Mouse (Mus musculus) liver, embryonic 12.5 days (tissue): ENCODE results near the gene Nrm. TPM values are rescaled to one million over a fixed set of nuclear protein-coding genes. Genes with fewer than 3 reads are reported as not detected.

ENCODE experiments used
- ATAC-seq: fragments of 200-750 bp; cut with Nextera tagmentation; 2 replicates; pipeline ENCODE4 v1.8.0; 2017; ENCODE audit warnings: moderate number of reproducible peaks, mild to moderate bottlenecking, moderate library complexity
- H3K27ac ChIP-seq: fragments of 300-500 bp; sonication (generic); 2 replicates; pipeline ENCODE4 v1.5.1; 2016; ENCODE audit warnings: mild to moderate bottlenecking
- H3K27me3 ChIP-seq: fragments of 300-500 bp; sonication (generic); replicated peaks from 2 replicates; pipeline ENCODE4 v1.6.1; 2016; ENCODE audit warnings: mild to moderate bottlenecking, moderate library complexity
- H3K36me3 ChIP-seq: fragments of 300-500 bp; sonication (generic); 2 replicates; pipeline ENCODE4 v1.6.1; 2016; ENCODE audit warnings: mild to moderate bottlenecking, moderate library complexity
- H3K4me1 ChIP-seq: fragments of 300-500 bp; sonication (generic); 2 replicates; pipeline ENCODE4 v1.6.1; 2016
- H3K4me2 ChIP-seq: fragments of 300-500 bp; sonication (generic); 2 replicates; pipeline ENCODE4 v1.6.1; 2016; ENCODE audit warnings: mild to moderate bottlenecking, moderate library complexity
- H3K4me3 ChIP-seq: fragments of 300-500 bp; sonication (generic); 2 replicates; pipeline ENCODE4 v1.5.1; 2016; ENCODE audit warnings: mild to moderate bottlenecking, moderate library complexity
- H3K9ac ChIP-seq: fragments of 300-500 bp; sonication (generic); 2 replicates; pipeline ENCODE4 v1.6.1; 2016; ENCODE audit warnings: mild to moderate bottlenecking, moderate library complexity
- H3K9me3 ChIP-seq: fragments of 300-500 bp; sonication (generic); replicated peaks from 2 replicates; pipeline ENCODE4 v1.6.1; 2016; ENCODE audit warnings: mild to moderate bottlenecking, moderate library complexity
- WGBS: fragments of 180-500 bp; shearing (Covaris S2); methylation state at CpG from one replicate; pipeline ENCODE4 v1.1.7; 2016; ENCODE audit not compliant: insufficient replicate concordance; 5-methylcytosine and 5-hydroxymethylcytosine counted together
- polyA plus RNA-seq: library from polyadenylated mRNA; unstranded; fragments of >200 nt; fragmentation: Nextera tagmentation; extraction: Ambion mirVana; gene quantifications from 2 replicates; pipeline ENCODE4 v1.2.1, GENCODE M21; 2016

The Nrm gene
- polyA plus RNA-seq, 1 experiment from 2014 or later, result 29.8 TPM

DNA sequence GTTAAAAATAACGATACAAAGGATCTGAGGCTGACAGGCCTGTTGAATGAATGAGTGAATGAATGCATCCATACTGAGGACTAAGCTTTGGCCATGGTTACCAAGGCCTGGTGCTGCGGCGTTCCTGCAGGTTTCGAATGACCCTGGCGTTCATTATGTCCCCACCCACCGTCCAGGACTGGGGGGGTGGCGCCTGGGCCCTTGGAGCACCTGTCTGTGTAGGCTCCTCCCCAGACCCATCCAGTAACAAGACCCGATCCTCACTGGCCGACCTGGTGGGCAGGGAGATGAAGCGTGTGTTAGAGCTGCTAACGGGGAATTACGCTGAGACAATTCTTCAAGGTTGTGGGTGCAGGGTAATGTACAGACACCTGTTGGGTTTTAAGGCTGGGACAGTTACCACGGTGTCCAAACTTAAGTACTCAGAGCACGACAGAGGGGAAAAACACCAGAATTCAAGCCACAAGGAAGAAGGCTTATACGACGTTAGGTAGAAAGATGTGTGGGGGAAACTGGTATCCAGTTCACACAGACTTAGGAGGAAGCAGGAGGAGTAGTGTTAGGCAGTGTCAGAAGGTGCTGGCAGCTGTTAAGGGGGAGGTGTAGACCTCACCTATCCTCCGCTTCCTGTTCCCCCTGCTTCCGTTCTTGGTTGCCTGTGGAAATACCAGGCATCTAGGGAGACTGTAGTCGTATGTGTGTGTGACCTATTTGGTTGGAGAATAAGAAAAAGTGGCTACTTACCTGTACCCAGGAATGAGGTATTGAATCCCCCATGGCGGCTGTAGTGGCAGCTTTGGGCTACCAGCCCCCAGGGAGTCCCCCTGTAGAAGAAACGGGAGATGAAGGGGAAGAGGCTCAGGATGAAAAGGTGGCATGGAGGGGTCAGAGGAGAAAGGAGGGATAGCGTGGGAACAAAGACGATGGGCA lies 36.8 kb downstream of the Nrm start:
- Histone ChIP-seq H3K9me3 (no peaks in the 10 kb centered on the region), H3K4me3 (peak overlapping the region; percentile 99), H3K27ac (peak overlapping the region; percentile 89), H3K27me3 (no peaks in the 10 kb centered on the region), H3K4me2 (peak overlapping the region; percentile 100), H3K9ac (peak overlapping the region; percentile 97), H3K36me3 (peaks cover 39% of the 10 kb centered on the region), H3K4me1 (peaks cover 48% of the 10 kb centered on the region)
- 32% methylated on average over 23 of the region's 23 CpGs for WGBS
- peak; percentile 66 for ATAC-seq

DNA sequence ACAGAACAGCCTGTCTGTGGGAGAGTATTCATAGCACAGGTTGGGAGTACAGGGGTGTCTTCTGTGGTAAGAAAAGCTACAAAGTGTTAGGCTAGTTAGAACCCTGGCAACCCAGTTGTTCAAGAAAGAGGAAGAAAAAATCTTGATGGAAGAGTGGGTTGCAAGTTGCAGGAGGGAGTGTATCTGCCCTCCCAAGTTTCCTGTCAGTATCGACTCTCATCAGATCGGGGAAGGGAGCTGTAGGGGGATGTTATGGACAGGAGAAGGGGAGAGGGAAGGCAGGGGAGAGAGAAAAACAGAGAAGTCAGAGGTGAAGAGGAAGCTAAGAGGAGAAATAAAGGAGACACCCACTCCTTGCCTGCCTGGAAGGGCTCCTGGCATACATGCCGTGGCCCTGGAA lies 39.5 kb downstream of the Nrm start:
- peaks cover 52% of the 10 kb centered on the region for H3K4me1 ChIP-seq
- no peak overlapping the region; the same call in 1 of the 2 replicates for H3K9ac ChIP-seq
- no peaks in the 10 kb centered on the region for H3K9me3 ChIP-seq
- 36% methylated on average over 3 of the region's 3 CpGs for WGBS
- no peak overlapping the region for H3K4me2 ChIP-seq
- H3K36me3 ChIP-seq, result peaks cover 36% of the 10 kb centered on the region
- H3K27me3 ChIP-seq, result no peaks in the 10 kb centered on the region
- H3K27ac ChIP-seq, result no peak overlapping the region; the same call in 1 of the 2 replicates
- no peak overlapping the region for H3K4me3 ChIP-seq
- ATAC-seq, result no peak

DNA sequence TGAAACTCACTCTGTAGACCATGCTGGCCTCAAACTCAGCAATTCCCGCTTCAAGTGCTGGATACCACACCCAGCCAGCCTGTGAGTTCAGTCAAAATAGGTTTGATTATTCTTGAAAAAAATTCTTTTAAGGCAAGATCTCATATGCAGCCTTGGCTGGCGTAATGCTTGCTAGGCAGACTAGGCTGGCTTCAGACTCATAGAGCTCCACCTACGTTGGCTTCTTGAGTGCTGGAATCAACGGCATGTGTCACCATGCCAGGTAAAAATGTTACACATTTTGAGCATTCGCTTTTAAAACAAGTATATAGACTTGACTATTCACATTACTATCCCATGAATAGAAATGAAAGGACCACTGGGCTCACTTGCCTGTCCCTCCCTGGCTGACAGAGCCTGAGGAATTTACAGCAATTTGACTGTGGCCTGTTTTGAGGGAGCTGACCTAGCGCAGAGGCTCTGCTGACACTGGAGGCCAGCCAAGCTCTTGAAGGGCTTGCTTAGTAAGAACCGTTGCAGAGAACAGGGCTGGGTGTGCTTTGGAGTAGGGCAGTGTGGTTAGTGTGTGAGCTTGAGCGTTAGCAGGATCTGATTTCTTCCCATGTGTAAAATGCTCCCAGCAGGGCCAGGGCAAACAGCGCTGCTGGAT lies 42.3 kb downstream of the Nrm start:
- H3K9me3 ChIP-seq, result no peaks in the 10 kb centered on the region
- H3K4me1 ChIP-seq, result peaks cover 29% of the 10 kb centered on the region
- WGBS, result 72% methylated on average over 9 of the region's 9 CpGs
- ATAC-seq, result no peak
- H3K27ac ChIP-seq, result peak overlapping the region; percentile 1; the same call in 1 of the 2 replicates
- H3K4me3 ChIP-seq, result no peak overlapping the region
- no peak overlapping the region for H3K9ac ChIP-seq
- no peaks in the 10 kb centered on the region for H3K27me3 ChIP-seq
- H3K4me2 ChIP-seq, result no peak overlapping the region
- H3K36me3 ChIP-seq, result peaks cover 52% of the 10 kb centered on the region

DNA sequence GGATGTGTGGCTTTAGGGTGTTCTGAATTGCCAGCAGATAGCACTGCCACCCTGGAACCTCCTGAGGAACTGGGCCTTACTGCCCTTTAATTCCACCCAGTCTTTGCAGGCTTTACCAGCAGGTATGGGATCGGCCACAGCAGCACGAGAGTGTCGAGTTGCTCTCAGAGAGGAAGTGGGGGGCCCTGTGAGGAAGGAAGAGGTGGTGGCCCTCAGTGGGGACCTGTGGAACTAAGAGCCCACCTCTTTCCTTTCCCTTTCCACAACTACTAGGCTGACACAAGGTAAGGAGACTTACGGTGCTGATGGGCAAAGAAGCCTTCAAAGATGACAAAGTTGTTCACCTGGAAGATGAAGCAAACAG lies 42.9 kb downstream of the Nrm start:
- peak overlapping the region; percentile 1; the same call in 1 of the 2 replicates for H3K27ac ChIP-seq
- H3K4me3 ChIP-seq, result no peak overlapping the region
- peaks cover 53% of the 10 kb centered on the region for H3K36me3 ChIP-seq
- H3K9me3 ChIP-seq, result no peaks in the 10 kb centered on the region
- ATAC-seq, result no peak
- 48% methylated on average over 4 of the region's 4 CpGs for WGBS
- peaks cover 31% of the 10 kb centered on the region for H3K4me1 ChIP-seq
- H3K9ac ChIP-seq, result no peak overlapping the region
- H3K4me2 ChIP-seq, result no peak overlapping the region
- H3K27me3 ChIP-seq, result no peaks in the 10 kb centered on the region

DNA sequence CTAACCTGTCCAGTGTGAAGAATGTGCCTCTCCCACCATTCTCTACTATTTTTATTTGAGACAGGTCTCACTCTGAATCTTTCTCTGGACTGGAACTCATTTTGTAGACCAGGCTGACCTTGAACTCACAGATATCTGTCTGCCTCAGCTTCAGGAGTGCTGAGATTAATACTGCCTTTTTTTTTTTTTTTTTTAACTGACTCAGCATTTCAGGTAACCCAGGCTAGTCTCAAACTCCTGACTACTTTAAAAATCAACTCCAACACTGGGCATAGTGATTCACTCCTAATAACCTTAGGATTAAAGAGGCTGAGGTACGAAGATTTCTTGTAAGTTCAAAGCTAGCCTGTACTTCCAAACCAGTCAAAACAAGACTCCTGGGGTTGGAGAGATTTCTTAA lies 44.5 kb downstream of the Nrm start:
- Histone ChIP-seq H3K27me3 (no peaks in the 10 kb centered on the region), H3K9ac (no peak overlapping the region), H3K4me3 (no peak overlapping the region), H3K27ac (no peak overlapping the region), H3K4me2 (no peak overlapping the region), H3K9me3 (no peaks in the 10 kb centered on the region), H3K4me1 (peaks cover 32% of the 10 kb centered on the region), H3K36me3 (peaks cover 53% of the 10 kb centered on the region)
- no peak for ATAC-seq
- WGBS, result 89% methylated on average over 1 of the region's 1 CpGs

DNA sequence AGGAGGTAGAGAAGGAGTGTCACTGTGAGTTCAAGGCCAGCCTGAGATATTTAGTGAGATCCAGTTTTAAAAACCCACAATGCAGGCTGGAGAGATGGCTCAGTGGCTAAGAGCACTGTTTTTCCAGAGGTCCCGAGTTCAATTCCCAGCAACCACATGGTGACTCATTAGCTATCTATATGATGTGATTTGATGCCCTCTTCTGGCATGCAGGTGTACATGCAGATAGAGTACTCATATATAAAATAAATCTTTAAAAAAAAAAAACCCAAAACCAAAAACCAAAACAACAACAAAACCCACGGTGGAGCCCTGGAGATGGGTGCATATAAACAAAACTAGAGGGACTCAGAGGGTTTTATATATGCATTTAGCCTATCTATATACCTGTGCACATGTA lies 46.5 kb downstream of the Nrm start:
- no peaks in the 10 kb centered on the region for H3K27me3 ChIP-seq
- H3K9me3 ChIP-seq, result no peaks in the 10 kb centered on the region
- ATAC-seq, result no peak
- no peak overlapping the region for H3K9ac ChIP-seq
- H3K4me1 ChIP-seq, result peaks cover 39% of the 10 kb centered on the region
- H3K27ac ChIP-seq, result no peak overlapping the region
- 63% methylated on average over 2 of the region's 2 CpGs for WGBS
- H3K36me3 ChIP-seq, result peaks cover 65% of the 10 kb centered on the region
- H3K4me3 ChIP-seq, result no peak overlapping the region
- H3K4me2 ChIP-seq, result no peak overlapping the region

DNA sequence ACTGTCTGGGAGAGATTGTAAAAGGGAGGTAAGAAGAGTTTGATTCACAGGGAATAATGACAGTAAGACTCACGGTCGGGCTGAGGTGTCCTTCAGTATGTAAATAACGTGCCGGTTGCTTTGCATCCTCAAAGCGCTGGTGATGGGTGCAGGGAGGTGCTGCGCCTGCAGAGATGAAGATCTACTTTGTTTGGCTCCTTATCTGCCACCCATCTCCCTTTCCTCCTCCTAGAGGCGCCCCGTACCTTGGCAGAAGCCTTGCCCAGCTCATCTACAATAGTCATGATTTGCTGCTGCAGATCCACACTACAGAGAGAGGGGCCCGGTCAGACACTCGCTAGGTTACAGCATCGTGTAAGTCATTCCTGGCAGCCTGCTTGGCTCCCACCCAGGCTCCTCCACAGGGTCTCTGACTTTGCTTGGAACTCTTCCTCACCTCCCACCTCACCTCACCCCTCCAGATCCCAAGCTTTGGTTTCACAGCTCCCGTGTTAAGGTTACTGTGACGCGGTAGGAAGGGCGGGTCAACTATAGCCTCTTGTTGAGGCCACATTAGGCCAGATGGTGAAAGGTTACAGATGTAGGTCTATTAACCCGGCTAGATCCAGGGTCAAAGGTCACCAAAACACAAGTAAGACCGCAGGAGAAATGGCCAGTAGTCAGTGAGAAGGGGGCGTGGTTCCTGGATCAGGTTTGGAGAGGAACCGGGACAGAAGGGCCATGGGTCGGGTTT lies 48.2 kb downstream of the Nrm start:
- Histone ChIP-seq H3K36me3 (peaks cover 72% of the 10 kb centered on the region), H3K9ac (peak overlapping the region; percentile 69), H3K4me2 (peak overlapping the region; percentile 87), H3K4me1 (peaks cover 47% of the 10 kb centered on the region), H3K9me3 (no peaks in the 10 kb centered on the region), H3K27ac (peak overlapping the region; percentile 84), H3K27me3 (no peaks in the 10 kb centered on the region), H3K4me3 (peak overlapping the region; percentile 74)
- peak; percentile 40 for ATAC-seq
- 36% methylated on average over 20 of the region's 20 CpGs for WGBS

DNA sequence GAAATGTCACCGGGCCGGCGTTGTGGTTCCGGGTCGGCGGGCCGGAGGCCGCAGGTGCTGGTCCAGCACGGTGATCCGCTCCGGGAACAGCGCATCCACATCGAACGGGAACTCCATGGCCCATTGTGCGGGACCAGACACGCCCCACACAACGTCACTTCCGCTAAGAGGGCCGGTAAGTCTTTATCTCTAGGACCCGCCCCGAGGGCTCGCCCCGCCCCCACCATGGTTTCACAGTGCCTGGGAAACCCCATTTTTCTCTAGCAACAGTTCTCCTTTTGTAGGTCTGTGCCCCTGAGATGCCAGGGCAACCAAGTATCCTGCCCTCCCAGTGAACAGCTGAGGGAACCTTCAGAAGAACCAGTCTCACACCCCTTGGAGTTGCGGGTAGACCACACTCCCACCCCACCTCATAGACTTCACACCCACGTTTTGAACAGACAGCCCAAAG lies 48.8 kb downstream of the Nrm start, which contains the start of gene Atat1:
Gene Atat1 (minus strand): TSS at position 157 of the 451 bp plus-strand sequence.
- ATAC-seq, result peak; percentile 87
- Histone ChIP-seq H3K4me3 (peak within 1 kb of the TSS; percentile 74), H3K4me2 (peak within 1 kb of the TSS; percentile 87), H3K27ac (peak within 1 kb of the TSS; percentile 84), H3K9ac (peak within 1 kb of the TSS; percentile 69), H3K27me3 (no peaks in the 10 kb centered on the region), H3K9me3 (no peaks in the 10 kb centered on the region), H3K36me3 (peaks cover 71% of the 10 kb centered on the region), H3K4me1 (peaks cover 53% of the 10 kb centered on the region)
- WGBS, result 1% methylated on average over 25 of the region's 25 CpGs

DNA sequence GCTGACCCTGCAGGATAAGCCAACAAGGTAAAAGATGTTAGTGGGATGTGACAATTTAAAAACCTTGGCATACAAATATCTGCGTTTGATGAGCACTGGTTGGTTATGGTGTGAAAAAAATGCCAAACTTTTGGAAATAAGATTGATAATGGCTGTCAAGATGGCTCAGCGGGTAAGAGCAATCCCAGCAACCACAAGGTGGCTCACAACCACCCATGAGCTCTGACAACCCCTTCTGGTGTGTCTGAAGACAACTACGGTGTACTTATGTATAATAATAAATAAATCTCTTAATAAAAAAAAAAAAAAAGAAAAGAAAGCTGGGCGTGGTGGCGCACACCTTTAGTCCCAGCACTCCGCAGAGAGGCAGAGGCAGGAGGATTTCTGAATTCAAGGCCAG lies 53.9 kb downstream of the Nrm start:
- peaks cover 60% of the 10 kb centered on the region for H3K4me1 ChIP-seq

More for the DNA sequence above, 53.9 kb downstream of the Nrm start:
- WGBS, result 45% methylated on average over 6 of the region's 6 CpGs
- Histone ChIP-seq H3K4me2 (peak overlapping the region; percentile 85), H3K9ac (peak overlapping the region; percentile 97), H3K27ac (peak overlapping the region; percentile 99; the same call in 1 of the 2 replicates), H3K4me3 (peak overlapping the region; percentile 86), H3K27me3 (no peaks in the 10 kb centered on the region), H3K9me3 (no peaks in the 10 kb centered on the region), H3K36me3 (peaks cover 53% of the 10 kb centered on the region)
- no peak for ATAC-seq
